Mouse (Mus musculus) right cerebral cortex, postnatal 36 days (tissue): Measurements from ENCODE around the gene Suco.

Experiments
- DNase-seq, 2 experiments: peaks; one replicate each; pipeline ENCODE4 v3.0.0; 2022; ENCODE audit warnings: low spot score in 2 of 2, mixed read lengths in 1 of 2

Gene Suco

GRCm38 (mm10) chr1:161791854-161792686 lies 84.4 kb downstream of the Suco start:
- DNase-seq: no peak

DNA sequence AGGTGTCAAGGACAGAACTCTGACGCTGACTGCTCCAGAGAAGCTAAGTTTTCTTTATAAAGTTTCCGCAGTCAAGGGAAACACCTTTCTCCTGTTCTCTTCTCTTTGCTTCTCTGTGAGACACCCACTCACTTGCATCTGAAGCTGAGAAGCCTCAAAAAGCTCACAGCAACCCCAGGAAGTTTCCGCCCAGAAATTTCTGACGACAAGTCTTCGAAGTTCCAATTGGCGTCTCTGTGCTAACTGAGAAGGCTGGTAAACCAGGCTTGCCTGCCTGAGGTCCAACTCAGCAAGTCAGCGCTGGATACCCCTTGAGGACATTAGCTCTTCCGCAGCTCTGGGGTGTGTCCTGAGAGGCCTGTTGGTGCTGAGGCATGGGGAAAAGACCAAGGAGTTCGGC lies 88.1 kb downstream of the Suco start, which contains the start of gene Fasl:
TSS of gene Fasl (minus strand) at position 157 of the 400 bp plus-strand sequence.
- no peak for DNase-seq

DNA sequence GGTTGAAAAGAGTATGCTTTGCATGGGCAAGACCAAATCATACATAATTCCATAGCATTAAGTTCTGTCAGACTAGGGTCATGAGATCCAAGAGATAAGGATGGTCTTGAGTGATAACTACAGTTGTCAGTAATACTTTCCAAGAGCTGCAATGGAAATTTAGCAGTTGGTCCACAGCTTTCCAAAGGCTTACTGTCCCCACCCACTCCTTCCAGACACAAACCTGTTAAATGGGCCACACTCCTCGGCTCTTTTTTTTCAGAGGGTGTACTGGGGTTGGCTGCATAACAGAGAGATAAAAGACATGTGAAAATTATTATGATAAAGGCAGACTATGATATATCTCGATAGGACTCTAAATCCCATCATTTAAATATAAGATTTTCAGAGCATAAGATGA lies 93.8 kb downstream of the Suco start:
- DNase-seq: no peak

GRCm38 (mm10) chr1:161781594-161781993 lies 94.9 kb downstream of the Suco start:
- no peak for DNase-seq

GRCm38 (mm10) chr1:161779057-161779456 lies 97.4 kb downstream of the Suco start:
- no peak for DNase-seq

DNA sequence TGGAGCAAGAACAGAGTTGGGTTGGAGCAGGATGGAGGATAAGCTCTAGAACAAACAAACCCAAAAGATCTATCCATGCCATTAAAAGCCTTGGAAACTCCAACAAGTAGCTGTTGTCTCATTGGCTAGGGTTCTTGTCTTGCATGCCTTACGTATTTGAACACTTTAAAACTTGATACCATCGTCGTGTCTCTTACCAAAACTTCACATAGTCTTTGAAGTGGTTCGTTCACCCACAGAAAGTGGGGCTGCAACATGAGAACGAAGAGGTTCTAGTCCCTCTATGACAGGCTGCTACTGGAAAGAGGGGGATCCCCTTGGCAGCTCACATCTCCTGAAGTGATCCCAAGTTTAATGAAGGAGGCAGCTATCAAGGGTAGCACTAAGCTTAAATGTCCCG lies 101.3 kb downstream of the Suco start:
- no peak for DNase-seq

GRCm38 (mm10) chr1:161771293-161771692 lies 105.2 kb downstream of the Suco start:
- DNase-seq: no peak

GRCm38 (mm10) chr1:161769329-161769728 lies 107.2 kb downstream of the Suco start:
- no peak for DNase-seq

DNA sequence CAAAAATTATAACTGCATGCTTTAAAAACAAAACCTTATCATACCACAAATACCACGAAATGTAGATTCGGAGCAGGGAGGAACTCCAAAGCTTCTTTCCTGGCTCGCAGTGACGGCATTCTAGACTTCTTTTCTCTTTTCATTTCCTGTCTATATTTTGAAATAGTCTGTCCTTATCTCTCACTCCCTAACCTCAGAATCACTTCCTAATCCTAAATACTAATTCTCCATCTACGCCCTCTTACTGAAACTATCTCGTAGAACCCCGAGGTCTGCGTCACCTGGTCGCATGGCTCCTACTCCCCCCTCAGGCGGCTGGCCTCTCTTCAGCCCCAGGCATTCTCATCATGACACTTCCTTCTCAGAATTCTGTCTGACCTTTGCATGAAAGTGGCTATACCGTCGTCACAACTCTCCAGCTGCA lies 109.4 kb downstream of the Suco start:
- no peak for DNase-seq

DNA sequence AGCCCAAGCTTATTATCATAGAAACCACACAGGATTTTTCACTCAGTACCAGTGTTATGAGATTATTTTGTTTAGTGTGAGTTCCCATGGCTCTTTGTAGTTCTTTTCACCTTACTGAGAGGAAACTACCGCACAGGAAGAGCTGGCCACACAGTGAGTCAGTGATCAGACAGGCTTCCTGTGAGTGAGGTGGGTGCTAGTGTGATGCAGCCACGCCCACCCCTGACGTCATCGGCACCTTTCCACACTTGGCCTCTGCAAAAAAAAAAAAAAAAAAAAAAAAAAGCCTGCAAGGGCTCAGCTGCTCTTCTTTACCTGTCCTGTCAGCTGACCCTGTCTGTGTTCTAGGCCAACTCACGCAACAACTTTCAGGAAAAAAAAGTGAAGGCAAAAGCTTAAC lies 109.8 kb downstream of the Suco start:
- no peak for DNase-seq
